Mouse (Mus musculus) MEL (cell line): ENCODE data around the gene Tssk3. TPM values are rescaled to one million over a fixed set of nuclear protein-coding genes. Genes with fewer than 3 reads are reported as not detected.
A peak's percentile ranks its signal among the peaks of the same experiment; 100 is the strongest.

Experiments used
- DNase-seq: peaks from one replicate; pipeline ENCODE4 v3.0.0; 2011; ENCODE audit warnings: low read depth, low spot score
- H3K27ac ChIP-seq: 2 replicates; pipeline ENCODE4 v1.5.1; 2012; ENCODE audit warnings: low read depth, mild to moderate bottlenecking, control low read depth, low read length, moderate library complexity; ENCODE audit not compliant: control insufficient read depth
- H3K27me3 ChIP-seq, 2 experiments: fragments of 150-350 bp in 1 of 2; sonication (generic) in 1 of 2; 2 replicates each; pipeline ENCODE4 v1.6.1; 2012; ENCODE audit warnings: low read length in 2 of 2, mild to moderate bottlenecking in 2 of 2, improper control_type of control experiment in 1 of 2, moderate library complexity in 1 of 2; ENCODE audit not compliant: insufficient read depth in 2 of 2, control insufficient read depth in 1 of 2
- H3K36me3 ChIP-seq, 2 experiments: 2 replicates each; pipeline ENCODE4 v1.6.1; 2012 to 2014; ENCODE audit warnings: low read length in 2 of 2, improper control_type of control experiment in 1 of 2, inconsistent platforms in 1 of 2, mild to moderate bottlenecking in 1 of 2; ENCODE audit not compliant: insufficient read depth in 2 of 2, control insufficient read depth in 1 of 2
- H3K4me1 ChIP-seq, 2 experiments: fragments of 150-350 bp in 1 of 2; sonication (generic) in 1 of 2; 2 replicates each; pipeline ENCODE4 v1.6.1; 2012; ENCODE audit warnings: low read length in 2 of 2, improper control_type of control experiment in 1 of 2, mild to moderate bottlenecking in 1 of 2; ENCODE audit not compliant: insufficient read depth in 2 of 2, control insufficient read depth in 1 of 2
- H3K4me3 ChIP-seq, 2 experiments: fragments of 150-350 bp in 1 of 2; sonication (generic) in 1 of 2; 2 replicates each; pipeline ENCODE4 v1.5.1; 2012; ENCODE audit warnings: low read depth in 2 of 2, low read length in 2 of 2, mild to moderate bottlenecking in 2 of 2, moderate library complexity in 2 of 2, control low read depth in 1 of 2, improper control_type of control experiment in 1 of 2; ENCODE audit not compliant: control insufficient read depth in 1 of 2, insufficient read depth in 1 of 2
- H3K79me2 ChIP-seq: 2 replicates; pipeline ENCODE4 v1.6.1; 2012; ENCODE audit warnings: mild to moderate bottlenecking, low read length, moderate library complexity; ENCODE audit not compliant: control insufficient read depth, poor library complexity, insufficient read depth
- H3K9ac ChIP-seq: 2 replicates; pipeline ENCODE4 v1.6.1; 2012; ENCODE audit warnings: low read depth, mild to moderate bottlenecking, control low read depth, low read length, moderate library complexity; ENCODE audit not compliant: control insufficient read depth, poor library complexity, severe bottlenecking
- H3K9me3 ChIP-seq: fragments of 150-350 bp; sonication (generic); replicated peaks from 2 replicates; pipeline ENCODE4 v1.6.1; 2012; ENCODE audit warnings: mild to moderate bottlenecking, low read length, improper control_type of control experiment, moderate library complexity; ENCODE audit not compliant: insufficient read depth
- BHLHE40 ChIP-seq: IDR thresholded peaks from 2 replicates; pipeline ENCODE4 v1.6.1; 2012; ENCODE audit warnings: low read depth, mild to moderate bottlenecking, inconsistent platforms, low read length, improper control_type of control experiment, borderline replicate concordance
- CHD2 ChIP-seq: IDR thresholded peaks from 2 replicates; pipeline ENCODE4 v1.6.1; 2011; ENCODE audit warnings: low read length, improper control_type of control experiment
- CTCF ChIP-seq, 3 experiments: IDR thresholded peaks in 2 of 3; conservative IDR thresholded peaks in 1 of 3; 2 replicates each; pipeline ENCODE4 v1.5.1; 2011 to 2012; ENCODE audit warnings: low read length in 3 of 3, low read depth in 2 of 3, mild to moderate bottlenecking in 2 of 3, improper control_type of control experiment in 1 of 3, inconsistent platforms in 1 of 3, mixed read lengths in 1 of 3, moderate library complexity in 1 of 3; ENCODE audit not compliant: control insufficient read depth in 1 of 3, insufficient read depth in 1 of 3, poor library complexity in 1 of 3, severe bottlenecking in 1 of 3
- E2F4 ChIP-seq: IDR thresholded peaks from 2 replicates; pipeline ENCODE4 v1.6.1; 2011; ENCODE audit warnings: low read depth, low read length, improper control_type of control experiment, borderline replicate concordance
- ELF1 ChIP-seq: IDR thresholded peaks from 2 replicates; pipeline ENCODE4 v1.6.1; 2014; ENCODE audit warnings: low read depth, mild to moderate bottlenecking, inconsistent platforms, low read length, improper control_type of control experiment, moderate library complexity
- ETS1 ChIP-seq: IDR thresholded peaks from 2 replicates; pipeline ENCODE4 v1.6.1; 2012; ENCODE audit warnings: low read depth, mild to moderate bottlenecking, inconsistent platforms, low read length, improper control_type of control experiment, moderate library complexity
- GABPA ChIP-seq: IDR thresholded peaks from 2 replicates; pipeline ENCODE4 v1.6.1; 2012; ENCODE audit warnings: low read depth, mild to moderate bottlenecking, inconsistent platforms, low read length, improper control_type of control experiment, moderate library complexity
- HCFC1 ChIP-seq: IDR thresholded peaks from 2 replicates; pipeline ENCODE4 v1.6.1; 2012; ENCODE audit warnings: low read depth, mild to moderate bottlenecking, inconsistent platforms, low read length, improper control_type of control experiment, moderate library complexity
- MAFK ChIP-seq: IDR thresholded peaks from 2 replicates; pipeline ENCODE4 v1.6.1; 2011; ENCODE audit warnings: low read depth, mild to moderate bottlenecking, low read length, improper control_type of control experiment, borderline replicate concordance
- MAX ChIP-seq: IDR thresholded peaks from 2 replicates; pipeline ENCODE4 v1.6.1; 2011; ENCODE audit warnings: low read length, improper control_type of control experiment
- MAZ ChIP-seq: IDR thresholded peaks from 2 replicates; pipeline ENCODE4 v1.6.1; 2012; ENCODE audit warnings: low read depth, mild to moderate bottlenecking, inconsistent platforms, low read length, improper control_type of control experiment
- MEF2A ChIP-seq: IDR thresholded peaks from 2 replicates; pipeline ENCODE4 v1.6.1; 2014; ENCODE audit warnings: low read depth, mild to moderate bottlenecking, inconsistent platforms, low read length, improper control_type of control experiment; ENCODE audit not compliant: poor library complexity, insufficient replicate concordance, severe bottlenecking; ENCODE audit errors: extremely low read depth
- MXI1 ChIP-seq: IDR thresholded peaks from 2 replicates; pipeline ENCODE4 v1.6.1; 2011; ENCODE audit warnings: mild to moderate bottlenecking, low read depth, low read length, improper control_type of control experiment
- MYC ChIP-seq: IDR thresholded peaks from 2 replicates; pipeline ENCODE4 v1.6.1; 2011; ENCODE audit warnings: low read depth, mild to moderate bottlenecking, low read length, improper control_type of control experiment, moderate library complexity
- NRF1 ChIP-seq: IDR thresholded peaks from 2 replicates; pipeline ENCODE4 v1.6.1; 2014; ENCODE audit warnings: low read depth, mild to moderate bottlenecking, inconsistent platforms, low read length, improper control_type of control experiment, moderate library complexity; ENCODE audit not compliant: poor library complexity, insufficient read depth, severe bottlenecking
- POLR2A ChIP-seq, 2 experiments: IDR thresholded peaks; 2 replicates each; pipeline ENCODE4 v1.6.1; 2011 to 2012; ENCODE audit warnings: low read length in 2 of 2, mild to moderate bottlenecking in 2 of 2, control low read depth in 1 of 2, improper control_type of control experiment in 1 of 2, low read depth in 1 of 2, moderate library complexity in 1 of 2; ENCODE audit not compliant: control insufficient read depth in 1 of 2, insufficient read depth in 1 of 2, poor library complexity in 1 of 2
- POLR2AphosphoS2 ChIP-seq: IDR thresholded peaks from 2 replicates; pipeline ENCODE4 v1.6.1; 2011; ENCODE audit warnings: low read length, improper control_type of control experiment
- RAD21 ChIP-seq: IDR thresholded peaks from 2 replicates; pipeline ENCODE4 v1.6.1; 2011; ENCODE audit warnings: mild to moderate bottlenecking, low read depth, low read length, improper control_type of control experiment
- SIN3A ChIP-seq: IDR thresholded peaks from 2 replicates; pipeline ENCODE4 v1.6.1; 2012; ENCODE audit warnings: low read length, improper control_type of control experiment, inconsistent platforms
- SMC3 ChIP-seq: IDR thresholded peaks from 2 replicates; pipeline ENCODE4 v1.6.1; 2011; ENCODE audit warnings: low read depth, low read length, improper control_type of control experiment
- TCF12 ChIP-seq: IDR thresholded peaks from 2 replicates; pipeline ENCODE4 v1.6.1; 2014; ENCODE audit warnings: low read depth, mild to moderate bottlenecking, inconsistent platforms, low read length, improper control_type of control experiment, moderate library complexity
- ZNF384 ChIP-seq: IDR thresholded peaks from 2 replicates; pipeline ENCODE4 v1.6.1; 2012; ENCODE audit warnings: low read depth, mild to moderate bottlenecking, inconsistent platforms, low read length, improper control_type of control experiment
- polyA plus RNA-seq, 2 experiments: library from polyadenylated mRNA; stranded (reverse) in 1 of 2; unstranded in 1 of 2; fragments of >175 nt in 1 of 2; fragments of >200 nt in 1 of 2; gene quantifications; 2 replicates each; pipeline versions ENCODE4 v1.2.1 to v1.2.4; 2012; ENCODE audit warnings: low replicate concordance in 2 of 2, low read depth in 1 of 2; ENCODE audit not compliant: insufficient read length in 2 of 2, insufficient read depth in 1 of 2, missing spikeins in 1 of 2
- total RNA-seq: library from RNA; depleted of rRNA; stranded (reverse); fragments of 300-350 nt; gene quantifications from 2 replicates; pipeline ENCODE4 v1.2.3, GENCODE M21; 2012

Gene Tssk3
- total and polyA plus RNA-seq, 3 experiments = not detected

DNA sequence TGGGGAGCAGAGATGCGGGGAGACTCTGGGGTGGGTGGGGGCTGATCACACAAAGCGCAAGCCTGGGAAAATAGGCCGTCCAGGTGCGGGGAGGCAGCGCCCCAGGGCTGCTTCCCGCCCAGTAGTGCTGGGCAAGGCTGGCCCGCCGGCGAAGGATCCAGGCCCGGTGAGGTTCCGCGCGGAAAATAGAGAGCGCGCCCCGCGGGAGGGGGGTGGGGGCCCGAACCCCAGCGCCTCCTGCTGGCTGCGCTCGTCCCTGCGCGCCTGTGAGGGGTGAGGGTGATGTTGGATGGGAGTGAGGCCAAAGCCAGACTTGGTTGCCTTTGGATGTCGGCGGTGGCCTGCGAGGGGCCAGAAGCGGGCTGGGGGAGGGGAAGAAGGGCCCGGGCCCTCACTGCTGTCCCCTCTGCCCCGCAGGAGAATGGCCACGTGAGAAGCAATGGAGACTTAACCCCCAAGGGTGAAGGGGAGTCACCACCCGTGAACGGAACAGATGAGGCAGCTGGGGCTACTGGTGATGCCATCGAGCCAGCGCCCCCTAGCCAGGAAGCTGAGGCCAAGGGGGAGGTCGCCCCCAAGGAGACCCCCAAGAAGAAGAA lies 23.6 kb upstream of the Tssk3 start:
- DNase-seq = peak; percentile 74
- H3K4me1 ChIP-seq = no peaks in the 10 kb centered on the region
- no peaks in the 10 kb centered on the region; the same call in 1 of the 2 replicates for H3K79me2 ChIP-seq
- H3K27ac ChIP-seq = no peak overlapping the region
- no peaks in the 10 kb centered on the region for H3K27me3 ChIP-seq
- H3K36me3 ChIP-seq = no peaks in the 10 kb centered on the region
- H3K4me3 ChIP-seq = peak overlapping the region; percentile 67 to 93
- H3K9me3 ChIP-seq = no peaks in the 10 kb centered on the region
- 0 out of 2 replicates have a peak, but pooled peaks have one; percentile 29 for TF ChIP-seq ETS1
- TF ChIP-seq BHLHE40 = 0 out of 2 replicates have a peak, but pooled peaks have one; percentile 32
- TF ChIP-seq MAX = no peak
- TF ChIP-seq SMC3 = peak; percentile 61
- TF ChIP-seq MAZ = peak; percentile 99
- TF ChIP-seq GABPA = no peak
- TF ChIP-seq RAD21 = peak; percentile 12
- no peak for TF ChIP-seq POLR2A (IDR thresholded peaks at IDR 0.05; ENCODE audit: control insufficient read depth in 1 of 2, insufficient read depth in 1 of 2, low read depth in 1 of 2, low read length in 2 of 2, poor library complexity in 1 of 2)
- peak; percentile 18; the same call in 1 of the 2 replicates for TF ChIP-seq ELF1
- TF ChIP-seq CTCF (IDR thresholded peaks at IDR 0.05 in 2 of 3, conservative IDR thresholded peaks at IDR 0.05 in 1 of 3; ENCODE audit: control insufficient read depth in 1 of 3, insufficient read depth in 1 of 3, low read depth in 2 of 3, low read length in 3 of 3, poor library complexity in 1 of 3, severe bottlenecking in 1 of 3) = peak; percentile 61 to 93 (median 85); a peak in 5 of 6 replicates
- peak; percentile 43; the same call in 1 of the 2 replicates for TF ChIP-seq TCF12
- no peak for TF ChIP-seq MYC
- TF ChIP-seq SIN3A = peak; percentile 53; the same call in 1 of the 2 replicates
- no peak for TF ChIP-seq E2F4
- TF ChIP-seq NRF1 = 0 out of 2 replicates have a peak, but pooled peaks have one; percentile 21
- peak; percentile 46; the same call in 1 of the 2 replicates for TF ChIP-seq MXI1
- no peak for TF ChIP-seq POLR2AphosphoS2
- TF ChIP-seq HCFC1 = peak; percentile 58; the same call in 1 of the 2 replicates
- peak overlapping the region; percentile 88 for H3K9ac ChIP-seq

DNA sequence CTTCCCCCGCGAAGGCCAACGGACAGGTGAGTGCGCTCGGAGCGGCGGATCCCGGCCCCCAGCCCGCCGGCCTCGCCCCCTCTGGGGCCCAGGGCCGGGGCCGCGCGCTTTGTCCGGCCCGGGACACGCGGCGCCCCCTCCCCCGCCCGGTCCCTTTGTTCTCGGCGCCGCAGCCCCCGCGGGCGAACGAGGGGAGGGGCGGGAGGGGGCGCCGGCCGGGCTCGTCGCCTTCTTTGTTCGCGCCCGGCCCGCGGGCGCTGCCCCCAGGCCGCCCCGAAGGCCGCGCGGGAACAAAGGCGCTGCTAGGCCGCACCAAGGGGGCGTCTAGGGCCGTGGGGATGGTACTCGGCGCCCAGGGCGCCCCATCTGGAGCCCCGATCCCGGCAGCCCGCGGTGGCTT lies 23.1 kb upstream of the Tssk3 start:
- no peaks in the 10 kb centered on the region for H3K9me3 ChIP-seq
- H3K36me3 ChIP-seq = no peaks in the 10 kb centered on the region
- DNase-seq = no peak
- H3K9ac ChIP-seq = peak overlapping the region; percentile 88
- TF ChIP-seq MEF2A = no peak
- TF ChIP-seq CHD2 = no peak
- no peak for TF ChIP-seq POLR2AphosphoS2
- no peak for TF ChIP-seq ZNF384
- no peak for TF ChIP-seq NRF1
- peak; percentile 20; the same call in 1 of the 2 replicates for TF ChIP-seq MXI1
- TF ChIP-seq MAFK = no peak
- TF ChIP-seq, all 39 proteins: peak for 1
- no peak overlapping the region for H3K27ac ChIP-seq
- H3K27me3 ChIP-seq = no peaks in the 10 kb centered on the region
- no peaks in the 10 kb centered on the region for H3K4me1 ChIP-seq
- H3K79me2 ChIP-seq = no peaks in the 10 kb centered on the region; the same call in 1 of the 2 replicates
- H3K4me3 ChIP-seq = peak overlapping the region; percentile 67 to 93
